Mouse (Mus musculus) limb, embryonic 15.5 days (tissue): Measurements from ENCODE around the gene Mtcl1. TPM values are rescaled to one million over a fixed set of nuclear protein-coding genes. Genes with fewer than 3 reads are reported as not detected.

ENCODE experiments used
- ATAC-seq: fragments of 200-750 bp; cut with Nextera tagmentation; 2 replicates; pipeline ENCODE4 v1.8.0; 2017; ENCODE audit warnings: low read depth, moderate TSS enrichment; ENCODE audit not compliant: insufficient number of reproducible peaks, low FRiP score, low TSS enrichment
- H3K27ac ChIP-seq: fragments of 300-500 bp; sonication (generic); 2 replicates; pipeline ENCODE4 v1.5.1; 2015; ENCODE audit warnings: moderate library complexity, mild to moderate bottlenecking, inconsistent platforms
- H3K27me3 ChIP-seq: fragments of 300-500 bp; sonication (generic); 2 replicates; pipeline ENCODE4 v1.6.1; 2015; ENCODE audit warnings: inconsistent platforms
- H3K36me3 ChIP-seq: fragments of 300-500 bp; sonication (generic); 2 replicates; pipeline ENCODE4 v1.6.1; 2015; ENCODE audit warnings: inconsistent platforms
- H3K4me1 ChIP-seq: fragments of 300-500 bp; sonication (generic); 2 replicates; pipeline ENCODE4 v1.6.1; 2015; ENCODE audit warnings: inconsistent platforms
- H3K4me2 ChIP-seq: fragments of 300-500 bp; sonication (generic); 2 replicates; pipeline ENCODE4 v1.6.1; 2015; ENCODE audit warnings: mild to moderate bottlenecking, inconsistent platforms
- H3K4me3 ChIP-seq: fragments of 300-500 bp; sonication (generic); 2 replicates; pipeline ENCODE4 v1.5.1; 2015; ENCODE audit warnings: mild to moderate bottlenecking, inconsistent platforms
- H3K9ac ChIP-seq: fragments of 300-500 bp; sonication (generic); 2 replicates; pipeline ENCODE4 v1.6.1; 2015; ENCODE audit warnings: inconsistent platforms
- H3K9me3 ChIP-seq: fragments of 300-500 bp; sonication (generic); 2 replicates; pipeline ENCODE4 v1.6.1; 2016; ENCODE audit warnings: inconsistent platforms
- WGBS: fragments of 180-500 bp; shearing (Covaris S2); methylation state at CpG from one replicate; pipeline ENCODE4 v1.1.7; 2015; 5-methylcytosine and 5-hydroxymethylcytosine counted together
- polyA plus RNA-seq: library from polyadenylated mRNA; unstranded; fragments of >200 nt; fragmentation: Nextera tagmentation; extraction: Ambion mirVana; gene quantifications from 2 replicates; pipeline ENCODE4 v1.2.1, GENCODE M21; 2015

Mtcl1 gene
- polyA plus RNA-seq, 1 experiment from 2014 or later: 4.0 TPM

DNA sequence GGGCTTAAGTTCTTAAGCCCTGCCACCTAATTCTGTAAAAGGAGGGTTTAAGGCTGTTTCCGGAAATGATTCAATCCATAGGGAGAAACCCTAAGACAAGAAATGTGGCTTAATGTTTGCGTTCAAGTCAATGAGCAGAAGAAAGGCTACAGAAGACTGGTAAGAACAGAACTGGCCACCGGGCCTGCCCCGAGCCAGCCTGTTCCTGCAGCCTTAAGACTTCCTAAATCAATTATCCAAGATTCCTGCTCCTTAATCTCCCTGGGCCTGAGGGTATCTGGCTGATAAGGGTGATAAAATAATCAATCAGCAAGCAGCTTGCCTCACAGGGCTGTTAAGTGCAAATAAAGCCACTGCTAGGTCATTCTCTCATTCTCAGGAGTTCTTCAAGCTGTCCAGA is 31.8 kb downstream of the Mtcl1 start:
- WGBS: 38% methylated on average over 4 of the region's 4 CpGs
- Histone ChIP-seq H3K27ac (no peak overlapping the region), H3K9me3 (no peaks in the 10 kb centered on the region), H3K4me1 (peaks cover 15% of the 10 kb centered on the region; the same call in 1 of the 2 replicates), H3K4me3 (no peak overlapping the region), H3K4me2 (no peak overlapping the region; the same call in 1 of the 2 replicates), H3K36me3 (no peaks in the 10 kb centered on the region), H3K27me3 (peaks cover 3% of the 10 kb centered on the region), H3K9ac (no peak overlapping the region)
- no peak for ATAC-seq

DNA sequence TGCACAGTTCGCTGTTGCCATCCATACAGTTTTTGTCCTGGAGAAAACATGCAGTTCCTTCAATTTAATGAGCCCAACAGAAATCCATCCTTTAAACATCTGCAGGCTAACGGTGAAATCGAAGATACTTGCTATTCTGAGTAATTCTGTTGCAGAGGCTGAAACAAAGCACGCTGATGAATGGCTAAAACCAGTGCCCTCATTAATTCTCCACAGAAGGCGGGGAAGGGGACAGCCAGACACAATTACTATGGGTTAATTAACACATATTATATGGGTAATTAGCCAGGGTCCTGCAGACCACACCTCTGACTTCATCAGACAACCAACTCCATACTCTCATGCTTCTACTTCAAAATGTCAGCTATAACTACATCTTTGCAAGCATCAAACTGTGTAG is 32.2 kb downstream of the Mtcl1 start:
- peaks cover 15% of the 10 kb centered on the region; the same call in 1 of the 2 replicates for H3K4me1 ChIP-seq
- H3K27ac ChIP-seq: no peak overlapping the region

DNA sequence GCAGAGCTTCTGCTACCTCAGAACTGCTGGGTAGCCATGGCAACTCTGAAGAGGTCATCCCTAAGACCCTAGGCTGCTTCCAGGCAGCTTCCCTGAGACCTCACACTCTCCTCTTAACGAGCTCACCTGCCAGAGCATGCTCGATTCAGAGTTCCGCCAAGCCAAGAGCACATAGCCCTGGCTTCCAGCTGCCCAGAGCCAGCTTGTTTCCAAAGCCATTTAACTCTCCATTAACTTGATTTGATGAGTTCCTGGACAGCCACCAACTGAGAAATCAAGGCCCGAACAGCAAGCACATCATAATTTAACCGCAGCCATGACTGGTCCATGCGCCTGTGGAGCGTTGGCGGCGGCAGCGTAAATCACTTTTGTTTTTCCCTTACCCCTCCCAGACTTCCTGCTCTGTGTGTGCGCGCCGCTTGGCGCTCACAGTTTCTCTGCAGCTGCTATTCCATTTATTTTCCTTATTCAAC is 32.7 kb downstream of the Mtcl1 start:
- H3K36me3 ChIP-seq: no peaks in the 10 kb centered on the region
- peak overlapping the region; percentile 50 for H3K4me2 ChIP-seq
- no peaks in the 10 kb centered on the region for H3K9me3 ChIP-seq
- 0 out of 2 replicates have a peak overlapping the region, but pooled peaks have one; percentile 1 for H3K27ac ChIP-seq
- H3K9ac ChIP-seq: no peak overlapping the region; the same call in 1 of the 2 replicates
- H3K27me3 ChIP-seq: peaks cover 3% of the 10 kb centered on the region
- ATAC-seq: no peak
- 4% methylated on average over 14 of the region's 14 CpGs for WGBS
- peak overlapping the region; percentile 32 for H3K4me3 ChIP-seq
- H3K4me1 ChIP-seq: peaks cover 15% of the 10 kb centered on the region; the same call in 1 of the 2 replicates

More for the DNA sequence above, 32.2 kb downstream of the Mtcl1 start:
- peak overlapping the region; percentile 32 for H3K4me3 ChIP-seq
- no peaks in the 10 kb centered on the region for H3K36me3 ChIP-seq
- peaks cover 3% of the 10 kb centered on the region for H3K27me3 ChIP-seq
- peak overlapping the region; percentile 50 for H3K4me2 ChIP-seq
- no peaks in the 10 kb centered on the region for H3K9me3 ChIP-seq
- 16% methylated on average over 5 of the region's 5 CpGs for WGBS
- H3K9ac ChIP-seq: no peak overlapping the region; the same call in 1 of the 2 replicates
- no peak for ATAC-seq

DNA sequence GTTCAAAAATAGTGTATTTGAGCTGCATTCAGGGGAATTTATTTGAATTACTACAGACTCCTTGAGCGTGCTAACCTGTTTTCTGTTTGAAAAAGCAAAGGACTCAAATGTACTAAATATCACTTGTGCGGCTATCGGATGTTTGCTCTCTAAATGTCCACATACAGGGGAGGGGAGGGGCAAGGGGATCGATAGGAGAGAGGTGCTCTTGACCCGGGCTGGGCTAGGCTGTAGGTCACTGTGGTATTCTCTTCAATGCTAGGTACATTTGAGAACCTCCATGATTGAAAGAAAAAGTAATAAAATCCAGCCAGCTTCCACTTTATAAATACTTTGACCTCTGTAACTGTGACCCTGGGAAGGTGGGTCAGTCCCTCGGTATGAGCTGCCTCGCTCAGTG is 33.1 kb downstream of the Mtcl1 start:
- H3K4me1 ChIP-seq: peaks cover 15% of the 10 kb centered on the region; the same call in 1 of the 2 replicates
- no peak for ATAC-seq
- no peak overlapping the region for H3K9ac ChIP-seq
- 36% methylated on average over 7 of the region's 7 CpGs for WGBS
- H3K4me2 ChIP-seq: peak overlapping the region; percentile 50
- H3K27me3 ChIP-seq: peaks cover 3% of the 10 kb centered on the region
- H3K36me3 ChIP-seq: no peaks in the 10 kb centered on the region
- H3K4me3 ChIP-seq: peak overlapping the region; percentile 32; the same call in 1 of the 2 replicates
- H3K9me3 ChIP-seq: no peaks in the 10 kb centered on the region
- no peak overlapping the region for H3K27ac ChIP-seq

DNA sequence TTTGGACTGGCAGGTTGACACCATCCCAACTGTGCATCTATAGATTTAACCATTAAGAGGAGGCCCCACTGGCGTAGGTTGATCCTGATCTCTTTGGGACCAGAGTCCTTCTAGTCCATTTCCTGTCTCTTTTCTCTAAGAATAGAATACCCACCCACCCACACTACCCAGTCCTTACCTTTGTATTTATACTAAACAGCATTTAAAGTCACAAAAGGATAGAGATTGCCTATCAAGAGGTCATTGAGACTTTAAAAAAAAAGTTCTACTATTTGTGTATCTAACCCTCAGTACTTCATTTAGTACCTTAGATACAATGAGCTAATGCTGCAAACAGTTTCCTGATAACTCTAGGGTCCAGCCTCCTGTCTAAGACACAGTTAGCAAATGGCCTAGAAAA is 35.2 kb downstream of the Mtcl1 start:
- 97% methylated on average over 1 of the region's 1 CpGs for WGBS
- ATAC-seq: no peak
- Histone ChIP-seq H3K4me1 (peaks cover 15% of the 10 kb centered on the region; the same call in 1 of the 2 replicates), H3K9me3 (no peaks in the 10 kb centered on the region), H3K4me3 (no peak overlapping the region), H3K27me3 (peaks cover 3% of the 10 kb centered on the region), H3K36me3 (no peaks in the 10 kb centered on the region), H3K9ac (no peak overlapping the region), H3K4me2 (no peak overlapping the region), H3K27ac (no peak overlapping the region)

DNA sequence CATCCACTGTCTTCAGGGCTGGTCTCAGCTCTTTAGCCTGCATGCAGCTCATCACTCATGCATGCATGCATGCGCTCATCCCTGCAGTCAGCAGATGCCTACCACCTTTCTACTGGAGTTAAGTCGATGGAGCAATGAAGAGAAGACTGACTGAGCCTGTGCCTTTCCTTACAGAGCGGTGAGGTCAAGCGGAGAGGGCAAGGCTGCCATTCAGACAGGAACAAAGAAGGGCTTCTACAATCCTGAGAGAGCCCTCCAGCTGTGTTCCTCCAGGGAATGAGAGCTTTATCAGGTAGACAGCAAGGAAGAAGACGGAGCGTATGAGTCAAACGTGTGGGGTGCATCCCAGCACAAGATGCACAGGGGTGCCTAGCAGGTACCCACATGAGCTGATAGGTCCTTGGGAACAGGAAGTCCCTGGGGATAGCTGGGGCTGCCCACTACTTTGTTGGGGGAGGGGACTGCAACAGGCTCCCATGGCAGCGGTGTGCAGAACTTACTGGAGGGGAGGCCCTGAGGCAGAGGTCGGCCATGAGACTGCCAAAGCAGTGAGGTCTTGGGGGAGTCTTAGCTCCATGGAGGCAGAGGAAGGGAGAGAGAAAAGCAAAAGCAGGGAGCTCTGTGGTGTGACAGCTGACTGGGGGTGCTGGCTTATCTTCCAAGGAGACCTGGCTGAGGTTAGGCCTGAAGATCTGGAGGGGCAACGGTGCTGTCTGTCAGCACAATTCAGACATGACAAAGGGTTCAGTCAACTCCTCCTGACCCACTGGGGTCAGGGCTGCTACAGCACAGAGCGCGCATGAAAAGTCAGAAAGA is 37.2 kb downstream of the Mtcl1 start:
- peaks cover 9% of the 10 kb centered on the region; the same call in 1 of the 2 replicates for H3K4me1 ChIP-seq
- H3K36me3 ChIP-seq: no peaks in the 10 kb centered on the region
- 72% methylated on average over 12 of the region's 12 CpGs for WGBS
- no peak for ATAC-seq
- H3K27me3 ChIP-seq: no peaks in the 10 kb centered on the region; the same call in 1 of the 2 replicates
- H3K27ac ChIP-seq: no peak overlapping the region
- no peak overlapping the region for H3K9ac ChIP-seq
- H3K4me2 ChIP-seq: no peak overlapping the region
- no peaks in the 10 kb centered on the region for H3K9me3 ChIP-seq
- H3K4me3 ChIP-seq: no peak overlapping the region

DNA sequence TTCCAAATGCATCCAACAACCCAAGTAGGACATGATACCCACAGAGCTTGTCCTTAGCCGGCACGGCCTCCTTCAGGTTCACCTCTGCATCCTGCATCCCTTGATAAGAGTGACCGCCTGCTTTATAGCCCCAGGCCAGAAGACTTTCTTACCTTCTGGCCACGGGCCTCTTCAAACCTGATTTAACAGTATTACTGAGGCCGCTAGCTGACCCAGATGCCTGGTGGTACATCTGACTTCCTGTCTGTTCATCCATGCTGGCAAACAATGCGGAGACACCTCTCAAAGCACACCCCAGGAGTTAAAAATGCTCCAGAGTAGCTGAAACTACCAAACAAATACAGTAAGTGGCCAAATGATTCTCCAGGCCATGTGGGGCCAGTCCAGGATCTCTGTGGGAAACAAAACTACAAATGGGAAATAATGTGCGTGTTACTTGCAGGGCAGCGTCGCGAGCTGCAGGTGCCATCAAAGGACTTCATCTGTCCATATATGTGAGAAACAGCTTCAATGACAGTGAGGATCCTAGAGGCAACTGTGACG is 38.6 kb downstream of the Mtcl1 start:
- H3K36me3 ChIP-seq: no peaks in the 10 kb centered on the region
- no peak overlapping the region for H3K9ac ChIP-seq
- H3K27ac ChIP-seq: no peak overlapping the region
- H3K27me3 ChIP-seq: no peaks in the 10 kb centered on the region; the same call in 1 of the 2 replicates
- H3K9me3 ChIP-seq: no peaks in the 10 kb centered on the region
- no peak for ATAC-seq
- no peak overlapping the region for H3K4me2 ChIP-seq
- 89% methylated on average over 11 of the region's 11 CpGs for WGBS
- no peaks in the 10 kb centered on the region for H3K4me1 ChIP-seq
- no peak overlapping the region for H3K4me3 ChIP-seq

DNA sequence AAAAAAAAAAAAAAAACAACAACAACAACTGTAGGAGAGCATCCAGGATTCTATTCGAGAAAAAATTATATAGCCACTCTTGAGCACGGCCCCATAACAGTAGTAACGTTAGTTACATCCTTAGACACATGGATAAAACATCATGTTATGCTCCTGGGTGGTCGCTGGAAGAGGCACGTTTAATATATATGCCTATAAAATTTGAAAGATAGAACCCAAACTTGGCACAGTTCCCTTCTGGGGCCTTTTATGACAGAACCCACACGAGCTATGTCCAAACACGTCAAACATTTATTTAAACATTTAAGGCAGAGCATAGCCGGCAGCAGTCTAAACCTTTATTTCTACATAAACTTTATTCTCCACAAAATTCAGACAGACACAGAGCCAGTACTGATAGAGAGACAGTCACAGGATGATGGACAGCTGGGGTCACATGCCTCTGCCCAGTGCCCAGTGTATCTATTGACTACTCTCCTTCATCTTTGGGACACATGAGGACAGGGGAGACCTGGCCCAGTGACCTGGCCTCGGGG is 40.4 kb downstream of the Mtcl1 start:
- no peaks in the 10 kb centered on the region for H3K9me3 ChIP-seq
- H3K4me1 ChIP-seq: peaks cover 11% of the 10 kb centered on the region
- no peaks in the 10 kb centered on the region for H3K36me3 ChIP-seq
- H3K9ac ChIP-seq: no peak overlapping the region
- WGBS: 40% methylated on average over 9 of the region's 9 CpGs
- H3K27ac ChIP-seq: no peak overlapping the region
- no peak for ATAC-seq
- H3K4me3 ChIP-seq: no peak overlapping the region
- H3K27me3 ChIP-seq: no peaks in the 10 kb centered on the region
- H3K4me2 ChIP-seq: no peak overlapping the region

DNA sequence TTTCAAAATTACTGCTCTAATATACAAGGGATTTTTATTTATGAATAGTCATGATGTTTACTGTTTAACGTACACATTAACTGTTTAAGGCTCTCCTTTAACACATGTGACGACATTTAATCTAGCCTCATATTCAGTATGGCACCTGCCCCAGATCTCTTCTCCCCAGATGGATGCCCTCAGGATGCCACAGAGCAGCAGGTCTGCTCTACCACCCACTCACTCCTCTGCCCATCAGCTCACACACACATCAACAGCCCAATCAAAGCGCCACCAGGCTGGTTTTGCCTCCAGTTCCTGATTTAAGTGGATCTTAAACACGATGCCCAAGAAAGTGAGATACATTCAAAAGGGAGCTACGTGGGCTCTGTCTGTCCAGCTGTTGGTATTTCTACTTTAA is 41.1 kb downstream of the Mtcl1 start:
- Histone ChIP-seq H3K27me3 (no peaks in the 10 kb centered on the region), H3K27ac (no peak overlapping the region), H3K9me3 (no peaks in the 10 kb centered on the region), H3K4me2 (no peak overlapping the region), H3K36me3 (no peaks in the 10 kb centered on the region), H3K9ac (no peak overlapping the region), H3K4me1 (peaks cover 11% of the 10 kb centered on the region), H3K4me3 (no peak overlapping the region)
- no peak for ATAC-seq
- 86% methylated on average over 5 of the region's 5 CpGs for WGBS

DNA sequence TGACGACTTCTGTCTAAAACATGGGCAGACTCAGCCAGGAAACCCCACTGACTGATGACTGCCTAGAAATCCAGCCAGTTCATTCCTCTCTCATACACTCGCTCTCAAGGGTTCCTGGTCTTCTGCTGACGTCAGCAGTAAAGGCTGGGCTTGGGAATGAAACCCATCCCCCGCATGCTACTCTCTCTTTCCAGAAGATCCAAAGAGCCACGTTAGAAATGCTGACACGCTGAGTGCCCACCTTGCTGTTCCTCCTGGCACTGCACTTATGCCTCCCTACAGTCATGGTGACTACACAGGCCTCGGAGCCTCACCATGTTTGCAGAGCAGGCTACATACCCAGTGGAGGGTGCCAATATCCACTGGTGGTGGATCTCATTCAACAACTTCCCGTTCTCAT is 41.7 kb downstream of the Mtcl1 start:
- Histone ChIP-seq H3K4me1 (peaks cover 11% of the 10 kb centered on the region), H3K36me3 (no peaks in the 10 kb centered on the region), H3K9me3 (no peaks in the 10 kb centered on the region), H3K4me3 (no peak overlapping the region), H3K9ac (no peak overlapping the region), H3K4me2 (no peak overlapping the region), H3K27me3 (no peaks in the 10 kb centered on the region), H3K27ac (no peak overlapping the region)
- no peak for ATAC-seq
- 64% methylated on average over 8 of the region's 8 CpGs for WGBS

DNA sequence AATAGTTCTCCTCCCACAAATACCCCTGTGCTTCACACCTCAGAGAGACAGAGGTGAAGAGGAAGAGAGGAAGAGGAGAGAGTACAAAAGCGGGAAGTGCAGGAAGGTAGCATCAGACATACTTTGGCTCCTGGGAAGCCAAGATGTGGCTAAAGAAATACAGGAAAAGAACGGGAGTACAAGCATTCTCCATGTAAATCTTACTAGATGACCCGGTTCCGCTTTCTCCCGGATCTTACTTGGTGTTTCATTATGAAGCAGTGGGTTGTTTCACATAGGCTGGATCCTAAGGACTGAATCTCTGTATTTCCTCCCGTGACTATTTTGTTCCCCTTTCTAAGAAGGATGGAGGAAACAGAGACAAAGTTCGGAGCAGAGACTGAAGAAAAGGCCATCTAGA is 43.9 kb downstream of the Mtcl1 start:
- Histone ChIP-seq H3K4me2 (0 out of 2 replicates have a peak overlapping the region, but pooled peaks have one; percentile 7), H3K27ac (no peak overlapping the region), H3K4me3 (no peak overlapping the region), H3K4me1 (peaks cover 11% of the 10 kb centered on the region), H3K36me3 (no peaks in the 10 kb centered on the region), H3K9ac (no peak overlapping the region), H3K9me3 (no peaks in the 10 kb centered on the region), H3K27me3 (no peaks in the 10 kb centered on the region)
- WGBS: 40% methylated on average over 7 of the region's 7 CpGs
- no peak for ATAC-seq
